Mouse (Mus musculus): ENCODE measurements around the gene Mbd6. TPM values are rescaled to one million over a fixed set of nuclear protein-coding genes. Genes with fewer than 3 reads are reported as not detected.
A peak's percentile ranks its signal among the peaks of the same experiment; 100 is the strongest.

Mbd6 gene
- polyA plus RNA-seq, 1 experiment from 2014 or later: 9.8 TPM

DNA sequence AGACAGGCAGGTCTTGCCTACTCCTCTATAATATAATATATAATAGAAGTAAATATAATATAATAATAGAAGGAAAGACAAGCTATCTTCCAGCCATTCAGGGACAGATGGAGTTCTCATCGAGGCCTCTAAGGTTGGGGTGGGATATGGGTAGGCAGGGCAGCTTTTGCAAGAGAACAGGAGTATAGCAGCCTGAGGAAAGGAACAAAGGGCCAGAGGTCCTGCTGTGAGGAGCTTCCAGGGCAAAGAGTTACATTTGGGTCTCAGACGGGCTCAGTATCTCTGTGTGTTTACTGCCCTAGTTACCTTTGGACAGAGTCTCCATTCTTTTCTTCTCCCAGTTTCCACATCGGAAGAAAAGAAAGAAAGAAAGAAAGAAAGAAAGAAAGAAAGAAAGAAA, 25.2 kb downstream of the Mbd6 start:
- Histone ChIP-seq H3K27me3 (ENCODE audit: control insufficient read depth, insufficient read depth, low read length) (peaks cover 11% of the 10 kb centered on the region), H3K4me1 (ENCODE audit: control insufficient read depth, insufficient read depth, low read length) (no peaks in the 10 kb centered on the region; the same call in 1 of the 2 replicates), H3K36me3 (replicated peaks; ENCODE audit: control insufficient read depth, insufficient read depth, low read depth, low read length) (no peaks in the 10 kb centered on the region), H3K27ac (replicated peaks; ENCODE audit: low read depth, low read length) (no peak overlapping the region), H3K4me3 (ENCODE audit: low read depth, low read length) (no peak overlapping the region), H3K9me3 (replicated peaks; ENCODE audit: control insufficient read depth, low read length) (no peaks in the 10 kb centered on the region), H3K9ac (replicated peaks; ENCODE audit: low read length) (no peak overlapping the region), H3K4me2 (ENCODE audit: low read depth, low read length) (no peak overlapping the region)
- DNase-seq (ENCODE audit: low spot score) (no peak), ATAC-seq (replicated peaks; ENCODE audit: insufficient number of reproducible peaks, low FRiP score, low TSS enrichment, low read depth) (no peak)
- WGBS: 49% methylated on average over 3 of the region's 3 CpGs

- no peaks in the 10 kb centered on the region for H3K36me3 ChIP-seq (replicated peaks; ENCODE audit: control insufficient read depth, insufficient read depth, low read depth, low read length)
- H3K27ac ChIP-seq (replicated peaks; ENCODE audit: low read depth, low read length): no peak within 1 kb of the TSS
- peaks cover 11% of the 10 kb centered on the region for H3K27me3 ChIP-seq (ENCODE audit: control insufficient read depth, insufficient read depth, low read length)
- H3K4me2 ChIP-seq (ENCODE audit: low read depth, low read length): peak within 1 kb of the TSS; percentile 85
- H3K4me1 ChIP-seq (ENCODE audit: control insufficient read depth, insufficient read depth, low read length): no peaks in the 10 kb centered on the region; the same call in 1 of the 2 replicates
- ATAC-seq (replicated peaks; ENCODE audit: insufficient number of reproducible peaks, low FRiP score, low TSS enrichment, low read depth) (no peak), DNase-seq (ENCODE audit: low spot score) (peak; percentile 57)
- H3K4me3 ChIP-seq (ENCODE audit: low read depth, low read length): peak within 1 kb of the TSS; percentile 47
- H3K9ac ChIP-seq (replicated peaks; ENCODE audit: low read length): peak within 1 kb of the TSS; percentile 67
- WGBS: 1% methylated on average over 50 of the region's 53 CpGs
- H3K9me3 ChIP-seq (replicated peaks; ENCODE audit: control insufficient read depth, low read length): no peaks in the 10 kb centered on the region
These were observed 26.0 kb downstream of the Mbd6 start, which contains the start of gene Kif5a for GRCm38 (mm10) chr10:127262548-127263398. Gene Kif5a (minus strand): TSS chr10:127263348.

- no peak for ATAC-seq (replicated peaks; ENCODE audit: insufficient number of reproducible peaks, low FRiP score, low TSS enrichment, low read depth)
These were observed 26.9 kb downstream of the Mbd6 start for GRCm38 (mm10) chr10:127261706-127262547.

GRCm38 (mm10) chr10:127258489-127258888, 30.3 kb downstream of the Mbd6 start:
- peaks cover 11% of the 10 kb centered on the region for H3K27me3 ChIP-seq (ENCODE audit: control insufficient read depth, insufficient read depth, low read length)
- H3K9ac ChIP-seq (replicated peaks; ENCODE audit: low read length): no peak overlapping the region
- H3K27ac ChIP-seq (replicated peaks; ENCODE audit: low read depth, low read length): no peak overlapping the region
- no peak overlapping the region for H3K4me3 ChIP-seq (ENCODE audit: low read depth, low read length)
- H3K4me2 ChIP-seq (ENCODE audit: low read depth, low read length): no peak overlapping the region
- WGBS: 78% methylated on average over 8 of the region's 8 CpGs
- DNase-seq (ENCODE audit: low spot score) (no peak), ATAC-seq (replicated peaks; ENCODE audit: insufficient number of reproducible peaks, low FRiP score, low TSS enrichment, low read depth) (no peak)
- H3K4me1 ChIP-seq (ENCODE audit: control insufficient read depth, insufficient read depth, low read length): no peaks in the 10 kb centered on the region; the same call in 1 of the 2 replicates
- no peaks in the 10 kb centered on the region for H3K36me3 ChIP-seq (replicated peaks; ENCODE audit: control insufficient read depth, insufficient read depth, low read depth, low read length)
- no peaks in the 10 kb centered on the region for H3K9me3 ChIP-seq (replicated peaks; ENCODE audit: control insufficient read depth, low read length)

More at GRCm38 (mm10) chr10:127261706-127262547, 26.9 kb downstream of the Mbd6 start:
- peak overlapping the region; percentile 85 for H3K4me2 ChIP-seq (ENCODE audit: low read depth, low read length)
- H3K27ac ChIP-seq (replicated peaks; ENCODE audit: low read depth, low read length): no peak overlapping the region
- 61% methylated on average over 15 of the region's 15 CpGs for WGBS
- no peak for DNase-seq (ENCODE audit: low spot score)
- H3K9ac ChIP-seq (replicated peaks; ENCODE audit: low read length): peak overlapping the region; percentile 67; the same call in 1 of the 2 replicates
- no peaks in the 10 kb centered on the region for H3K9me3 ChIP-seq (replicated peaks; ENCODE audit: control insufficient read depth, low read length)
- peaks cover 11% of the 10 kb centered on the region for H3K27me3 ChIP-seq (ENCODE audit: control insufficient read depth, insufficient read depth, low read length)
- no peaks in the 10 kb centered on the region for H3K36me3 ChIP-seq (replicated peaks; ENCODE audit: control insufficient read depth, insufficient read depth, low read depth, low read length)
- H3K4me1 ChIP-seq (ENCODE audit: control insufficient read depth, insufficient read depth, low read length): no peaks in the 10 kb centered on the region; the same call in 1 of the 2 replicates
- peak overlapping the region; percentile 47 for H3K4me3 ChIP-seq (ENCODE audit: low read depth, low read length)

DNA sequence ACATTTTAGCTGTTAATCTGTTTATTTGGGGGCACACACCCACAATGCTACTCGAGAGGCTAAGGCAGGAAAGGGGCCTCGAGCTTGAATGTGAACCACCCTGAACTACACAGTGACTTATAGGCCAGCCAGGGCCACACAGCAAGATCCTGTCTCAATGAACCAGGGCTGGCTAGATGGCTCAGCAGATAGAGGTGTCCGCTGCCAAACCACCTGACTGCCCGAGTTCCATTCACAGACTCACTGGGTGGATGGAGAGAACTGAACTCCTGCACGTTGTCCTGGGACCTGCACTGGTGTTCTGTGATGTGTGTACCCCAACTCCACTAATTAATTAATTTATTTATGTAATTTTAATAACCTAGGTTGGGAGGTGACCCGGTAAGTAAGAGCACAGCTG, 31.0 kb downstream of the Mbd6 start:
- WGBS: 72% methylated on average over 6 of the region's 6 CpGs
- Histone ChIP-seq H3K4me1 (ENCODE audit: control insufficient read depth, insufficient read depth, low read length) (no peaks in the 10 kb centered on the region), H3K9me3 (replicated peaks; ENCODE audit: control insufficient read depth, low read length) (no peaks in the 10 kb centered on the region), H3K27ac (replicated peaks; ENCODE audit: low read depth, low read length) (no peak overlapping the region), H3K9ac (replicated peaks; ENCODE audit: low read length) (no peak overlapping the region), H3K4me2 (ENCODE audit: low read depth, low read length) (no peak overlapping the region), H3K4me3 (ENCODE audit: low read depth, low read length) (no peak overlapping the region), H3K36me3 (replicated peaks; ENCODE audit: control insufficient read depth, insufficient read depth, low read depth, low read length) (no peaks in the 10 kb centered on the region), H3K27me3 (ENCODE audit: control insufficient read depth, insufficient read depth, low read length) (peaks cover 6% of the 10 kb centered on the region)
- ATAC-seq (replicated peaks; ENCODE audit: insufficient number of reproducible peaks, low FRiP score, low TSS enrichment, low read depth): no peak
- no peak for DNase-seq (ENCODE audit: low spot score)

GRCm38 (mm10) chr10:127255625-127256345, 33.0 kb downstream of the Mbd6 start:
- no peaks in the 10 kb centered on the region for H3K9me3 ChIP-seq (replicated peaks; ENCODE audit: control insufficient read depth, low read length)
- peak; percentile 51; the same call in 1 of the 2 replicates for ATAC-seq (replicated peaks; ENCODE audit: insufficient number of reproducible peaks, low FRiP score, low TSS enrichment, low read depth)
- no peak overlapping the region for H3K4me3 ChIP-seq (ENCODE audit: low read depth, low read length)
- H3K27ac ChIP-seq (replicated peaks; ENCODE audit: low read depth, low read length): no peak overlapping the region
- no peaks in the 10 kb centered on the region for H3K36me3 ChIP-seq (replicated peaks; ENCODE audit: control insufficient read depth, insufficient read depth, low read depth, low read length)
- WGBS: 20% methylated on average over 14 of the region's 14 CpGs
- H3K27me3 ChIP-seq (ENCODE audit: control insufficient read depth, insufficient read depth, low read length): no peaks in the 10 kb centered on the region
- no peak overlapping the region for H3K4me2 ChIP-seq (ENCODE audit: low read depth, low read length)
- H3K9ac ChIP-seq (replicated peaks; ENCODE audit: low read length): no peak overlapping the region
- DNase-seq (ENCODE audit: low spot score): peak; percentile 90
- no peaks in the 10 kb centered on the region for H3K4me1 ChIP-seq (ENCODE audit: control insufficient read depth, insufficient read depth, low read length)

DNA sequence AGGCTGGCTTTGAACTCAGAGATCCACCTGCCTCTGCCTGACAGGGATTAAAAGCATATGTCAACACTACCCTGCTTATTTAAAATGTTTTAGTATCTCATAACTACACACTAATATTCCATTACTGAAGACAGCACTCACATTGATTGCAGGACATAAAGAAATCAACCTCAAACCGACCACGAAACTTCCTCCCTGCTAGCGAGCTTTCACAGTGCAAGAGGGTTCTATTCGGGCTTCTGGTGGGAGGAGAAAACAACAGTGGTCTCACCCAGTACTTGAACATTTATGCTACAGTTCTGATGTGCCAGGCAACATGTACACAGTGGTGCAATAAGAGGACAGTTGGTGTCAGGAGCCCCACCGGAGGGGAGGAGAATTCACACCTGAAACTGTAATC, 38.0 kb downstream of the Mbd6 start:
- Histone ChIP-seq H3K9ac (replicated peaks; ENCODE audit: low read length) (no peak overlapping the region), H3K4me3 (ENCODE audit: low read depth, low read length) (no peak overlapping the region), H3K36me3 (replicated peaks; ENCODE audit: control insufficient read depth, insufficient read depth, low read depth, low read length) (no peaks in the 10 kb centered on the region), H3K9me3 (replicated peaks; ENCODE audit: control insufficient read depth, low read length) (no peaks in the 10 kb centered on the region), H3K27ac (replicated peaks; ENCODE audit: low read depth, low read length) (no peak overlapping the region), H3K27me3 (ENCODE audit: control insufficient read depth, insufficient read depth, low read length) (no peaks in the 10 kb centered on the region), H3K4me2 (ENCODE audit: low read depth, low read length) (no peak overlapping the region), H3K4me1 (ENCODE audit: control insufficient read depth, insufficient read depth, low read length) (no peaks in the 10 kb centered on the region)
- ATAC-seq (replicated peaks; ENCODE audit: insufficient number of reproducible peaks, low FRiP score, low TSS enrichment, low read depth) (no peak), DNase-seq (ENCODE audit: low spot score) (no peak)
- WGBS: 84% methylated on average over 5 of the region's 5 CpGs

Data from embryonic facial prominence, embryonic 11.5 days (tissue).